Mouse (Mus musculus) left cerebral cortex, postnatal 10 days (tissue): ENCODE results near the gene Plcb1. TPM values are rescaled to one million over a fixed set of nuclear protein-coding genes. Genes with fewer than 3 reads are reported as not detected.

Experiments used
- DNase-seq, 2 experiments: peaks; one replicate each; pipeline ENCODE4 v3.0.0; 2021 to 2022; ENCODE audit warnings: low spot score in 2 of 2, mixed read lengths in 1 of 2; ENCODE audit errors: extremely low spot score in 1 of 2
- intact Hi-C: fragments of 180-260 bp; cut with DNase I; formaldehyde crosslinking; loops from one replicate; pipeline ENCODE4 v1.15.1; 2025
- total RNA-seq, 2 experiments: library from RNA; stranded (reverse); gene quantifications; 2 replicates each; pipeline ENCODE4 v1.2.3; 2021

Gene Plcb1
- total RNA-seq, 2 experiments from 2014 or later, result 158 to 161 TPM

GRCm38 (mm10) chr2:135492777-135493176 is 706.9 kb downstream of the Plcb1 start:
- no peak for DNase-seq
- intact Hi-C loops, result no loop called here

- no peak for DNase-seq
- intact Hi-C loops, result no loop called here
These were observed 710.7 kb downstream of the Plcb1 start for GRCm38 (mm10) chr2:135496553-135496952.

- intact Hi-C loops, result no loop called here
- no peak for DNase-seq
These were observed 711.4 kb downstream of the Plcb1 start for GRCm38 (mm10) chr2:135497251-135497650.

GRCm38 (mm10) chr2:135500872-135501271 is 715.0 kb downstream of the Plcb1 start:
- intact Hi-C loops, result no loop called here
- no peak for DNase-seq

GRCm38 (mm10) chr2:135503328-135503997 is 717.6 kb downstream of the Plcb1 start:
- intact Hi-C loops, result no loop called here

GRCm38 (mm10) chr2:135503998-135504354 is 718.1 kb downstream of the Plcb1 start:
- intact Hi-C loops, result no loop called here

More at GRCm38 (mm10) chr2:135503328-135503997, 717.6 kb downstream of the Plcb1 start:
- DNase-seq, result no peak

GRCm38 (mm10) chr2:135507111-135507510 is 721.2 kb downstream of the Plcb1 start:
- no peak for DNase-seq
- intact Hi-C loops, result no loop called here

More at GRCm38 (mm10) chr2:135503998-135504354, 718.1 kb downstream of the Plcb1 start:
- no peak for DNase-seq

GRCm38 (mm10) chr2:135518956-135519355 is 733.1 kb downstream of the Plcb1 start:
- intact Hi-C loops, result no loop called here

More at GRCm38 (mm10) chr2:135518956-135519355, 733.1 kb downstream of the Plcb1 start:
- peak in 1 of 2 experiments; percentile 4 for DNase-seq

Other genes starting within 250 kb of the Plcb1 start
- under 1 TPM in 1 of 2 experiments, not detected in 1; 0.17 TPM for gene Hao1, start 231.7 kb upstream of the Plcb1 start, total RNA-seq
- gene Tmx4, start 141.9 kb upstream of the Plcb1 start, total RNA-seq, result 100 to 1,000 TPM; 139 to 141 TPM